Mouse (Mus musculus): ENCODE measurements around the gene Rab40c.

DNA sequence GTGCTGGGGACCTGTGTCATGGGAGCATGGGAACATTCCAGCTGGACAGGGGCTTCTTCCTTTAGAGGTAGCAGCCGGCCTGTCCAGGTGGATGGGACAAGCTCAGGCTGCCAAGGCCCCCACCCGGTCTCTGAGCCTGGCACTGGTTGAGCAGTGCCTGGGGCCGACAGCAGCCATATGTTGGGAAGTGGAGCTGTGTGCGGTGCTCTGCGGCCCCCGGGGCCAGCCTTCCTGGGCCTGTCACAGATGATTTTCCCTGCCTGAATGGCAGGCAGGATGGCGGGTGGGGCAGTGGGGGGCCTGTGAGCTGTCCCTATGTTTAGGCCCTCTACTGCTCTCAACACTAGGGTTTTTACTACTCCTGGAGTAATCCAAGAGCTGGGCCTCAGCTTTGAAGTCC is 36.7 kb upstream of the Rab40c start:
- no peak for TF ChIP-seq CTCF (IDR thresholded peaks at IDR 0.05; ENCODE audit: low read depth, low read length)
- TF ChIP-seq POLR2A (IDR thresholded peaks at IDR 0.05; ENCODE audit: extremely low read depth, insufficient read depth, low read length): no peak

Measured in liver, adult 2 months (tissue).